Mouse (Mus musculus) kidney, embryonic 16.5 days (tissue): ENCODE results near the gene Nacc2. TPM values are rescaled to one million over a fixed set of nuclear protein-coding genes. Genes with fewer than 3 reads are reported as not detected.

Source experiments
- ATAC-seq: fragments of 200-750 bp; cut with Nextera tagmentation; 2 replicates; pipeline ENCODE4 v1.8.0; 2017; ENCODE audit warnings: moderate TSS enrichment; ENCODE audit not compliant: low FRiP score, low TSS enrichment
- H3K27ac ChIP-seq: fragments of 300-500 bp; sonication (generic); 2 replicates; pipeline ENCODE4 v1.5.1; 2014; ENCODE audit warnings: low read length
- H3K27me3 ChIP-seq: fragments of 300-500 bp; sonication (generic); 2 replicates; pipeline ENCODE4 v1.6.1; 2014; ENCODE audit warnings: low read length, control low read depth, mixed read lengths; ENCODE audit not compliant: insufficient read depth
- H3K36me3 ChIP-seq: fragments of 300-500 bp; sonication (generic); 2 replicates; pipeline ENCODE4 v1.6.1; 2014; ENCODE audit warnings: low read length, control low read depth, mixed read lengths; ENCODE audit not compliant: insufficient read depth
- H3K4me1 ChIP-seq: fragments of 300-500 bp; sonication (generic); 2 replicates; pipeline ENCODE4 v1.6.1; 2014; ENCODE audit warnings: low read length, control low read depth, mixed read lengths; ENCODE audit not compliant: insufficient read depth
- H3K4me2 ChIP-seq: fragments of 300-500 bp; sonication (generic); replicated peaks from 2 replicates; pipeline ENCODE4 v1.6.1; 2014; ENCODE audit warnings: low read depth, low read length
- H3K4me3 ChIP-seq: fragments of 300-500 bp; sonication (generic); 2 replicates; pipeline ENCODE4 v1.5.1; 2014; ENCODE audit warnings: mild to moderate bottlenecking, low read length
- H3K9ac ChIP-seq: fragments of 300-500 bp; sonication (generic); replicated peaks from 2 replicates; pipeline ENCODE4 v1.6.1; 2014; ENCODE audit warnings: low read length
- H3K9me3 ChIP-seq: fragments of 300-500 bp; sonication (generic); 2 replicates; pipeline ENCODE4 v1.6.1; 2016; ENCODE audit warnings: low read length, control low read depth
- WGBS: fragments of 180-500 bp; shearing (Covaris S2); extraction: QIAGEN DNeasy Blood & Tissue Kit; methylation state at CpG from one replicate; pipeline ENCODE4 v1.1.7; 2014; 5-methylcytosine and 5-hydroxymethylcytosine counted together
- polyA plus RNA-seq: library from polyadenylated mRNA; unstranded; fragments of >200 nt; fragmentation: Nextera tagmentation; extraction: Ambion mirVana; gene quantifications from 2 replicates; pipeline ENCODE4 v1.2.1, GENCODE M21; 2015

Nacc2 gene
- polyA plus RNA-seq, 1 experiment from 2014 or later = 13.3 TPM

- no peak for ATAC-seq
- Histone ChIP-seq H3K27me3 (no peaks in the 10 kb centered on the region), H3K4me1 (peaks cover 14% of the 10 kb centered on the region), H3K4me2 (no peak overlapping the region), H3K36me3 (0 out of 2 replicates have a peak, but pooled peaks cover 4% of the 10 kb centered on the region), H3K27ac (no peak overlapping the region), H3K9ac (no peak overlapping the region), H3K4me3 (no peak overlapping the region), H3K9me3 (no peaks in the 10 kb centered on the region)
- WGBS = 70% methylated on average over 4 of the region's 4 CpGs
Measured at GRCm38 (mm10) chr2:26086926-26087600, 36.0 kb downstream of the Nacc2 start.

GRCm38 (mm10) chr2:26086505-26086904, 36.5 kb downstream of the Nacc2 start:
- Histone ChIP-seq H3K9me3 (no peaks in the 10 kb centered on the region), H3K4me2 (no peak overlapping the region), H3K4me1 (peaks cover 9% of the 10 kb centered on the region), H3K9ac (no peak overlapping the region), H3K4me3 (no peak overlapping the region), H3K27me3 (no peaks in the 10 kb centered on the region), H3K36me3 (0 out of 2 replicates have a peak, but pooled peaks cover 4% of the 10 kb centered on the region), H3K27ac (no peak overlapping the region)
- ATAC-seq = no peak
- WGBS = 85% methylated on average over 4 of the region's 4 CpGs

- H3K9ac ChIP-seq = no peak overlapping the region
- 53% methylated on average over 4 of the region's 4 CpGs for WGBS
- peaks cover 4% of the 10 kb centered on the region; the same call in 1 of the 2 replicates for H3K4me1 ChIP-seq
- no peak for ATAC-seq
- H3K27me3 ChIP-seq = no peaks in the 10 kb centered on the region
- no peak overlapping the region for H3K4me2 ChIP-seq
- no peak overlapping the region for H3K27ac ChIP-seq
- no peaks in the 10 kb centered on the region for H3K36me3 ChIP-seq
- H3K4me3 ChIP-seq = no peak overlapping the region
- H3K9me3 ChIP-seq = no peaks in the 10 kb centered on the region
Measured at GRCm38 (mm10) chr2:26082883-26083282, 40.1 kb downstream of the Nacc2 start.

- Histone ChIP-seq H3K4me2 (no peak overlapping the region), H3K9me3 (no peaks in the 10 kb centered on the region), H3K9ac (no peak overlapping the region), H3K36me3 (no peaks in the 10 kb centered on the region), H3K27ac (no peak overlapping the region), H3K4me3 (no peak overlapping the region), H3K27me3 (no peaks in the 10 kb centered on the region), H3K4me1 (no peaks in the 10 kb centered on the region)
- 76% methylated on average over 3 of the region's 3 CpGs for WGBS
- no peak for ATAC-seq
Measured at GRCm38 (mm10) chr2:26080830-26081229, 42.2 kb downstream of the Nacc2 start.

- no peak for ATAC-seq
- no peak overlapping the region for H3K4me3 ChIP-seq
- 59% methylated on average over 4 of the region's 4 CpGs for WGBS
- H3K36me3 ChIP-seq = no peaks in the 10 kb centered on the region
- no peaks in the 10 kb centered on the region for H3K27me3 ChIP-seq
- no peak overlapping the region for H3K4me2 ChIP-seq
- no peak overlapping the region for H3K9ac ChIP-seq
- no peaks in the 10 kb centered on the region for H3K4me1 ChIP-seq
- H3K27ac ChIP-seq = no peak overlapping the region
- no peaks in the 10 kb centered on the region for H3K9me3 ChIP-seq
Measured at GRCm38 (mm10) chr2:26079409-26079808, 43.6 kb downstream of the Nacc2 start.

DNA sequence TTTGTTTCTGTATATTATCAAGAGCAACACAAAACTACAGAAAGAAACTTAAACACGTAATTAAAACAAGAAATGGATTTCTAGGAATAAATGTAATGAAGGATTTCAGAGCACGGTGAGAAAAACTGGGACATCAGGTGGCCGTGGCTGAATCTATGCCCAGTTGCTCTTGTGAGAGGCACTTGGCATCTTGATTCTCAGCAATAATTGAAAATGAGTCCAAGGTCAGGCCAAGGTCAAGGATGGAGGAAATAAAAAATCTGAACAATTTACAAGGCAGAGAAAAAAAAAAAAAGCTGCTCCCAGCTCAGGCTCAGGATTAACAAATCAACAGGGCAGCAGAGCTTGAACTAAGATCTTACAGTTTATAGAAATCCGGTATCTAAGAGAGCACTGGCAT, 46.0 kb downstream of the Nacc2 start:
- H3K27me3 ChIP-seq = no peaks in the 10 kb centered on the region
- H3K9me3 ChIP-seq = no peaks in the 10 kb centered on the region
- ATAC-seq = no peak

GRCm38 (mm10) chr2:26076121-26076520, 46.9 kb downstream of the Nacc2 start:
- Histone ChIP-seq H3K9me3 (no peaks in the 10 kb centered on the region), H3K36me3 (no peaks in the 10 kb centered on the region), H3K4me2 (no peak overlapping the region), H3K4me1 (no peaks in the 10 kb centered on the region), H3K9ac (no peak overlapping the region), H3K27ac (no peak overlapping the region), H3K4me3 (no peak overlapping the region), H3K27me3 (no peaks in the 10 kb centered on the region)
- no peak for ATAC-seq
- 78% methylated on average over 2 of the region's 2 CpGs for WGBS

More for the DNA sequence above, 46.0 kb downstream of the Nacc2 start:
- H3K9ac ChIP-seq = no peak overlapping the region
- no peak overlapping the region for H3K4me3 ChIP-seq
- no peak overlapping the region for H3K27ac ChIP-seq
- H3K4me1 ChIP-seq = no peaks in the 10 kb centered on the region
- WGBS = 84% methylated on average over 4 of the region's 4 CpGs
- no peaks in the 10 kb centered on the region for H3K36me3 ChIP-seq
- no peak overlapping the region for H3K4me2 ChIP-seq

- no peak for ATAC-seq
- no peak overlapping the region for H3K4me3 ChIP-seq
- no peak overlapping the region for H3K4me2 ChIP-seq
- no peaks in the 10 kb centered on the region for H3K9me3 ChIP-seq
- H3K9ac ChIP-seq = no peak overlapping the region
- no peaks in the 10 kb centered on the region for H3K4me1 ChIP-seq
- 89% methylated on average over 5 of the region's 5 CpGs for WGBS
- H3K27me3 ChIP-seq = no peaks in the 10 kb centered on the region
- no peaks in the 10 kb centered on the region for H3K36me3 ChIP-seq
- no peak overlapping the region for H3K27ac ChIP-seq
Measured at GRCm38 (mm10) chr2:26074551-26074950, 48.5 kb downstream of the Nacc2 start.

- H3K27ac ChIP-seq = no peak overlapping the region
- H3K4me1 ChIP-seq = no peaks in the 10 kb centered on the region
- no peak for ATAC-seq
- 72% methylated on average over 1 of the region's 1 CpGs for WGBS
- H3K9me3 ChIP-seq = no peaks in the 10 kb centered on the region
- H3K4me2 ChIP-seq = no peak overlapping the region
- no peaks in the 10 kb centered on the region for H3K27me3 ChIP-seq
- no peak overlapping the region for H3K9ac ChIP-seq
- no peak overlapping the region for H3K4me3 ChIP-seq
- no peaks in the 10 kb centered on the region for H3K36me3 ChIP-seq
Measured at GRCm38 (mm10) chr2:26068592-26068991, 54.4 kb downstream of the Nacc2 start.

DNA sequence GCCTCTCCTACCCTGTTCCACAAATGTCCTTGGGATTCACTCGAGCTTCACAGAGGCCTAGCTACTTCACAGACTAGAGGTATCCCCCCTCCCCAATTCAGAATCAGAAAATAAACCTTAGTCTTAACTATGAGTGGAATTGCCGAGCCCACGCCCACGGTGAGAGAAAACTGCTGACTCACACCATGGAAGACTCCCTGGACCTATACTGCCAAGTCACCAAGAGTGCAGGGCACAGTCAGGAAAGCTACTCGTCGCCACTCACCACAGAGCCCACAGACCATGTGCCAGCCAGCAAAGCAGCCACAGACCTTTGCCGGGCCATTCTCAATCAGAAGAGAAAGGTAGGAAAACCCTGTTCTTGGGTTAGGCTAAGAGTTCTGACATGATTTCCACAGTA, 54.8 kb downstream of the Nacc2 start:
- no peak for ATAC-seq
- no peaks in the 10 kb centered on the region for H3K4me1 ChIP-seq
- no peak overlapping the region for H3K9ac ChIP-seq
- H3K36me3 ChIP-seq = no peaks in the 10 kb centered on the region
- no peak overlapping the region for H3K4me2 ChIP-seq
- WGBS = 69% methylated on average over 7 of the region's 7 CpGs
- no peaks in the 10 kb centered on the region for H3K9me3 ChIP-seq
- H3K27me3 ChIP-seq = no peaks in the 10 kb centered on the region
- no peak overlapping the region for H3K4me3 ChIP-seq
- H3K27ac ChIP-seq = no peak overlapping the region
